Mouse (Mus musculus) mammary gland, adult 2 months (tissue): ENCODE measurements around the gene Myo15b. TPM values are rescaled to one million over a fixed set of nuclear protein-coding genes. Genes with fewer than 3 reads are reported as not detected.

Experiments used
- polyA plus RNA-seq: library from polyadenylated mRNA; depleted of rRNA; stranded (reverse); fragments of >200 nt; gene quantifications from 2 replicates; pipeline ENCODE4 v1.2.3, GENCODE M21; 2012; ENCODE audit warnings: low replicate concordance; rRNA removed

Gene Myo15b
- 0.14 and 0.32 TPM in 2 replicates for polyA plus RNA-seq

DNA sequence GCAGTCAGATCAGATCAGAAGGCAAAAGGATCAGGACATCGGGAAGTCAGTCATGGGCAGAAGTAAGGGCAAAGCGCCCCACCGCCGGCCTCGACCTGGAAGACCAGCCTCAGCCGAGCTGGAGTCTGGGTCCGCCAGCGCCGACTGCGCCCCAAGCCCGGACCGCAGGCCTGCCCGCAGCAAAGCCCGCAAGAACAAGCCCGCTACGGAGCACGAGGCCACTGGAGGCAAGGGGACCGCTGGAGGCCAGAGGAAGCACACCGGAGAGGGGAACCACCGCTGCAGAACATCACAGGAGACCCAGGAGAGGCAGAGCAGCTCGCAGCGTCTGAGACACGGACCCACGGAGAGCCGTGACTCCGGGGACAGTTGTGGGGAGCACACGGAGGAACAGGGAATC, at the start of gene Myo15b:
TSS of gene Myo15b (plus strand) at position 53 of the 400 bp plus-strand sequence.

DNA sequence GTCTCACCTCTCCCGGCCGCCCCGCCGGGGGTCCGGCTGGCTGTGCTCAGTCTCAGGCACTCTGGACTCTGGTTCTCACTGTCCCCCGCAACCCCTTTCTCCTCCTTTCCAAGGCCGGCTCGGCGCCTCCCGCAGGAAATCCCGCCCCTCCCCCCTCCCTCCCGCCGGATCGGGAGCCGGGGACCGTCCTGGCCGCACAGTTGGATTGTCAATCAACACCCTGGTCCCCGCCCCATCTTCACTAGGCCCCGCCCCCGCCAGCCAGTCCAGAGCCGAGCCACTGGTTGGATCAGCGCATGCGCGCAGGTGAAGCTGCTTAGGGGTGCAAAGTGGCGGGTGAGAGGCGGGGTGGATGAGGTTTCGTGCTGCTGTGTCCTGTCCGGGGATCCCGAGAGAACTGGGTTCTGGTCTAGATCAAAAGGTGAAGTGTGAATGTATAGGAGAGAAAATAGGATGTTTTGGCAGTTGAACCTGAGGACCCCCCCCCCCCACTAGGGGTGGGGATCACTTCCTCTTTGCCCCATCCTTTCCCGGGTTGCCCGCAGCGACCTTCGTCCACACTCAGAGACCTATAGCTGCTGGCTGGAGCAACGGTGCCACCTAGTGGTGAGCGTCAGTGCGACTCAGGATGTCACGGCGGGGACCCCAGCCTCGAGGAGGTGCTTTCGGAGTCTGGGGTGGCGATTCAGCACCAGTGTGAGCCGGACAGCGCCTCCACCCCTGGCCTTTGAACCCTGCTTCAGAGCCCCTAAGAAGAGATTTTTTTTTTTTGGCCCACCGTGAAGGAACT, 44.5 kb upstream of the Myo15b start, which contains the start of gene Caskin2:
TSS of gene Caskin2 (minus strand) at position 133 of the 790 bp plus-strand sequence.

DNA sequence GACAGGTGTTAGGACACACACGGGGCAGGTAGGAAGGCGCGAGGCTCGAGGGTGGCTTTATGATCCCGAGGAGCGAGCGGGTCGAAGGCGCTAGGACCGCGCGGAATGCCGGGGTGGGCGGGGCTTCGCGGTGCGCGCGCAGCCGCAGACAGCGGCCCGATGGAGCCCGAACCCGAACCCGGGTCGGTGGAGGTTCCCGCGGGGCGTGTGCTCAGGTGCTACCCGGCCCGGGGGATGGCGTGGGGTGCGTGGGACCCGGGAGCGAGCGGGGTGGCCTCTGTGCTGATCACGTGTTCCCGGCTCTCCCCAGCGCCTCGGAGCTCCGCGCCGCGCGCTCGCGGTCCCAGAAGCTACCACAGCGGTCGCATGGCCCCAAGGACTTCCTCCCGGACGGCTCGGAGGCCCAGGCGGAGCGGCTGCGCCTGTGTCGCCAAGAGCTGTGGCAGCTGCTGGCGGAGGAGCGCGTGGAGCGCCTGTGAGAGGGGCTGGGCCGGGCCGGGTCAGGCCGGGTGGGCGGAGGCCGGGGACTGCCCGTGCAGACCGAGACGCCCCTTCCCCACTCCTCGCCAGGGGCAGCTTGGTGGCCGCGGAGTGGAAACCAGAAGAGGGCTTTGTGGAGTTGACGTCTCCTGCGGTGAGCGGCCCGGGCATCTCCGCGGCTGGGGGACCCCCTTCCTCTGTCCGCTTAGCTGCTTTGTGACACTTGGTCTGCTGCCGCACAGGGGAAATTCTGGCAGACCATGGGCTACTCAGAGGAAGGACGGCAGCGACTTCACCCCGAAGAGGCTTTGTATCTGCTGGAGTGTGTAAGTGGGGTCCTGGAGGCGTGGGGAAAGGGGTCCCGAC, 43.4 kb upstream of the Myo15b start, which contains the start of gene Tsen54:
TSS of gene Tsen54 (plus strand) at position 120 of the 846 bp plus-strand sequence.

DNA sequence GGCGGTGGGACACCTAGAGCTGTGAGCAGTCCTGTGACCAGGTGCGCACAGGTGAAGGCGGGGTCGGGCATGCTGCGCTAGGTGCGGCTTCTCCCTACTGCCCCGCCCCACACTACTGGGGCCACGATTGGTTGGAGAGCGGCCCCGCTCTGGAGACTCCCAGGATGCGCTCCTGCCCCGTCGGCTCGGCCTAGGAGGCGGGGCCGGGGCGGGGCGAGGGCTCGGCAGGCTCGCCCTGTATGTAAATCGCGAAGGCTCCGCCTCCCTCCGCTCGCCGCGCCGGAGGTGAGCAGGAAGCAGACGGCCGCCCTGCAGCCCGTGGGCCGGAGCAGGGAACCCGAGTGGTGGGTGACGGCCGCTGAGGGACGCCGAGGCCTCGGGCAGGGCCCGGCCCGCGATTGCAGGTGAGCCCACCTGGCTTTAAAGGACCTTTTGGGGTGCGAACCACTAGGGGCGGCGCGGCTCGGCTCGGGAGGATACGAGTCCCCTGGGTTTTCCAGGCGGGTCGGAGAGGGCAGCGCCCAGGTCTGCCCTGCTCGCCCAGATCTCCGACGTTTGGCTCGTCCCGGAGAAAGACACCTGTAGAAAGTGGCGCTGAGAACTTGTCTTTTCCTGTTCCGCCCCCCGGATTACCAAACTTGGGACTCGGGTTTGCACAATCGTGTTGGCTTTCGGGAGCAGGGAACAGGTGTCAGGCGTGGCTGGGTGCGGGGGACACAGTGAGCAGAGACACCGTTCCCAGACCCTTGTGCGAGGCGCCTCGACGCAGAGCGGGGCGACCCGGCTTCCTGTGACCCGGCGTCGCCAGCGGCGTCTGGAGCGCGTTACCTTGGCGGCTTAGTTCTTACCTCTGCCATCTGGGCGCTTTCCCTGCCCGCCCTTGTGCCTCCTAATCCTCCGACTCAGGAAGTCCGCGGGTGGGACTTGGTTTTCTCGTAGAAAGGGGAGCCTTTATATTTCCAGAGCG, 34.1 kb upstream of the Myo15b start, which contains the start of gene Llgl2:
TSS of gene Llgl2 (plus strand) at position 276 of the 967 bp plus-strand sequence.

DNA sequence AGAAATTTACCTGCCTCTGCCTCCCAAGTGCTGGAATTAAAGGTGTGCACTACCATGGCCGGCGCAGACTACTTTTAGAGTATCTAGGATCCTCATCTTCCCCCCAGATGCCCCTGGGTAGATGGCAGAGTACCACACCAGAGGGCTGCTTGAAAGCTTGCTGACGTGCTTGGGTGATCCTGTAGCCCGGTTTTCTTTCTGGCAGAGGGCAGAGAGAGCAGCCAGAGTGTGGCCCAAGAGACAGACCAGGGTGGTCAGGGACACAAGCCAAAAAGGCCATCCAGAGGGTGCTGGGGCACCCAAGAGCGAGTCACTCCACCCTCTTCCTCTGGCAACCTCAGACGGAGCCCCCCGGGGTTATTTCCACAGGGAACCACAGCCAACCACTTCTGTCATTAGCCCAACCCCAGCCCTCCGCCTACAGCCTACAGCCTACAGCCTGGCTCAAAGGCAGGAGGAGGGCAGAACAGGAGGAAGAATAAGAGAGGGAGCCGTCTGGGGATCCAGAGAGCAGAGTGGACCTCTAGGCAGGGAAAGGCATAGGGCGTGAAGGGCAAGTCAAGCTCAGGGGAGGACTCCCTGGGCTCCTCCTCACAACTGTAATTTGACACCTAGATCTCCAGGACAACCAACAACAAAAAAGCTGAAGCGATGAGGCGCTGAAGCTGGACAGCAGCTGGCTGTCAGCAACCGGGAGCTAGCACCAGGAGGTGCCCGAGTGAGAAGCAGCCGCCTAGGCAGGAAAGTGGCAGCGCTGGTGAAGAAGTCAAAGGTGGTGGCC, 41.5 kb downstream of the Myo15b start, which contains the start of gene Smim5:
TSS of gene Smim5 (plus strand) at position 481 of the 781 bp plus-strand sequence.

DNA sequence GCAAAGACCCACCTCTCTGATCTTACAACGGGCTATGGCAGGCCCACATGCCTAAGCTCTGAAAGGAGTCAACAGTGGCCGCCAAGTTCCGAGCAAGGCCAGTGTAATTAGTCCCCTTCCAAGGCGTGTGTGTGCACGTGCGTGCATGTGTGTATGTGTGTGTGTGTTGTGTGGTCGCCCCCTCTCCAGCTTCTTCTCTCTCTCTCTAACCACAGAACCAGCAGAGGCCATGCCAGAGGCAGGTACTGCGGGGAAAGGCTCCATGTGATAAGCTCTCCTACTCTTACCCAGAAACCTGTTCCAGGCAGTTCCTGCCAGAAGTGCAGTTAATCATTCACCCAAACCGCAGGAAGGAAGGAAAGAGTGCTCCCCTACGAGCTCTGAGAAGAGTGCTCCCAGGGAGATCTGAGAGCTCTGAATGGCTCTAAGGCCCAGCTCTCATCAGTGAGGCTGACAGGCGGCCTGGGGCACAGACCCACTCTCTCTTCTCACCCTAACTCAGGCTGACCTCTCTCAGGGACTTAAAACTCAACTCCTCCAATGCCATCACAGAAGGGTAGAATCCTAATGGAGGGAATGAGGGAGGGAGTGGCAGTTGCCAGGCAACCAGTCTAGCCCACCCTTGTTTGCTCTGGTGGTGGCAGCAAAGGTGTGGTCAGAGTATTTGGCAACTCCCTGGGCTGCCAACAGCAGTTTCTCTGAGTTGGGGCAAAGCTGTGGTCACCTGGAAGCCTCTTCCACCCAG, 53.6 kb downstream of the Myo15b start, which contains the start of gene Smim6:
TSS of gene Smim6 (plus strand) at position 386 of the 745 bp plus-strand sequence.

DNA sequence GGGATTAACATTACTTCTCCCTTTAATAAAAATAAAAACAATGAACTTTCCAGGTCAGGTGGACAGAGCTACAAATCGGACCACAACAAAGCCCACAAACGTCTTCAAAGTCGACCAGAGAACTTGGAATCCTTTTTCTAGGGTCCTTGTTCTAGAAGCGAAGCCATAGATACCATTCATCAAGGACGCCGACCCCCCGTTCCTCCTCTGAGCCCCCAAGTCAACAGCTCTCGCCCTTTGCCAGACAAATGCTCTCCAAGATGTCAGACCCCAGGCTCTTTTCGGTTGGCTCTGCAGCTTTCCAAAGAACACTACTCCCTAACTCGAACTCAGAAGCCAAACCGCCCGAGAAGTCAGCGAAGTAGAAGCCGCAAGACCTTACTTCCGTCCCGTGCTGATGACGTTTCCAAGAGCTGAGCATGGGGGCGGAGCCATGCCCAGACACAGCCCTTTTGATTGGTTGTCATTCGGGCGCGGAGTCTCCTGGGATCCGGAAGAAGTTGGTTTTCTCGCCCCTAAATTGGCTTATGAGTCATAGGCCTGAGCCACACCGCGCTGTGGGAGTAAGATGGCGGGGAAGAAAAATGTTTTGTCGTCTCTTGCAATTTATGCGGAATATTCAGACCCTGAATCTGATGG, 75.0 kb downstream of the Myo15b start, which contains the start of the genes Sap30bp and Recql5:
TSS of gene Sap30bp (plus strand) at position 175 of the 639 bp plus-strand sequence.
TSS of gene Recql5 (minus strand) at position 370 of the 639 bp plus-strand sequence.

Other genes starting within 250 kb of the Myo15b start
- 164 and 226 TPM in 2 replicates for gene Mif4gd, start 245.4 kb upstream of the Myo15b start, polyA plus RNA-seq
- gene Slc25a19, start 230.1 kb upstream of the Myo15b start, polyA plus RNA-seq: 176 and 234 TPM in 2 replicates
- gene Grb2, start 149.8 kb upstream of the Myo15b start, polyA plus RNA-seq: 47.1 and 53.9 TPM in 2 replicates
- gene Tmem94, start 93.0 kb upstream of the Myo15b start, polyA plus RNA-seq: 76.6 and 78.5 TPM in 2 replicates
- 34.2 and 44.3 TPM in 2 replicates for gene Caskin2, start 44.8 kb upstream of the Myo15b start, polyA plus RNA-seq
- gene Tsen54, start 43.7 kb upstream of the Myo15b start, polyA plus RNA-seq: 20.2 and 34.5 TPM in 2 replicates
- 24.4 and 36.6 TPM in 2 replicates for gene Llgl2, start 34.4 kb upstream of the Myo15b start, polyA plus RNA-seq
- gene Smim5, start 41.6 kb downstream of the Myo15b start, polyA plus RNA-seq: 3.0 and 3.3 TPM in 2 replicates
- gene Smim6, start 53.6 kb downstream of the Myo15b start, polyA plus RNA-seq: not detected in 2 replicates
- gene Sap30bp, start 74.9 kb downstream of the Myo15b start, polyA plus RNA-seq: 24.7 and 26.8 TPM in 2 replicates
- gene Recql5, start 75.1 kb downstream of the Myo15b start, polyA plus RNA-seq: 23.9 TPM in 2 replicates
- gene Itgb4, start 116.3 kb downstream of the Myo15b start, polyA plus RNA-seq: 16.0 and 21.4 TPM in 2 replicates
- gene Galk1, start 154.3 kb downstream of the Myo15b start, polyA plus RNA-seq: 28.6 and 54.6 TPM in 2 replicates
- 102 and 188 TPM in 2 replicates for gene H3f3b, start 169.6 kb downstream of the Myo15b start, polyA plus RNA-seq
- gene Unk, start 171.9 kb downstream of the Myo15b start, polyA plus RNA-seq: 37.4 and 48.0 TPM in 2 replicates
- 14.4 and 37.9 TPM in 2 replicates for gene Unc13d, start 219.6 kb downstream of the Myo15b start, polyA plus RNA-seq
- gene Wbp2, start 228.6 kb downstream of the Myo15b start, polyA plus RNA-seq: 291 and 325 TPM in 2 replicates